Mouse (Mus musculus): ENCODE measurements around the gene Mex3d.

Gene Mex3d

DNA sequence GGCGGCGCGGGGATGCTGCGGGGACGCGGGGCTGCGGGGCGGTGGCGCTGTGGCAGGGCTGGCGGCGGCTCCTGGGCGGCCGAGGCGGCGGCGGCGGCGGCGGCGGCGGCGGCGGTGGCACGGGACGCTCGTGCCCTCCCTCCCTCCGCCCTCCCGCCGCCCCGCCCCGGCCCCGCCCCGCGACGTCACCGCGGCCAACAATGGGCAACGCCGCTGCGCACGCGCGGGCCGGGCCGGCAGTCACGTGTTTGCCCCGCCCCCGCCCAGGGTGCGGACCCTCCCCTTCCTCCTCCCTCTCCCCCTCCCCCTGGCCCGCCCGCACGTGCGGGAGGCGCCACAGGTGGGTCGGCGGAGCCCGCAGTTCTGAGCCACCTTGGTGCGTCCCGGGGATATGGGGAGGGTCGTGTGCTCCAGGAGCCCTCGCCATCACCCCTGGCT lies at the start of gene Mex3d:
Gene Mex3d (minus strand): TSS at position 138 of the 438 bp plus-strand sequence.
- peak; percentile 84 for DNase-seq

- DNase-seq, result peak; percentile 39
Measured at GRCm38 (mm10) chr10:80436276-80436675, 48.8 kb upstream of the Mex3d start.

DNA sequence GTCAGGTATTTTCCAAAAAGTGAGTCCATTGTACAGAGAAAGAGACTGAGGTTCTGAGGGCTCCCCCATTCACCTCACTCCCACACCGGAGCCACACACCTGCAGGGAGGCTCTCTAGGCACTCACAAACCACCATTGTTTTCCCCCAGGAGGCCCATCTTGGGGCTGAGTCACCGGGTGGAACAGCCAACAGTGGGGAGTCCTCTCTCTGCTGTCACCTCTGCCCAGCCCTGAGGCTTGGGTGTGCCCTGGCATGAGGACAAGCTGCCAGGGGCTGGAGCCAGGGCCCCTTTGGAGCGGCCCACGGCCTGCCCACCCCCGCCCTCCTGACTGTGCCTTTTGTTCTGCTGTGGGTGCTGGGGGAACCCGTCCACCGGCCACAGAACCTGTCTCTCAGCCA lies 48.3 kb upstream of the Mex3d start:
- no peak for DNase-seq

- DNase-seq, result no peak
Measured at GRCm38 (mm10) chr10:80434823-80435222, 47.4 kb upstream of the Mex3d start.

DNA sequence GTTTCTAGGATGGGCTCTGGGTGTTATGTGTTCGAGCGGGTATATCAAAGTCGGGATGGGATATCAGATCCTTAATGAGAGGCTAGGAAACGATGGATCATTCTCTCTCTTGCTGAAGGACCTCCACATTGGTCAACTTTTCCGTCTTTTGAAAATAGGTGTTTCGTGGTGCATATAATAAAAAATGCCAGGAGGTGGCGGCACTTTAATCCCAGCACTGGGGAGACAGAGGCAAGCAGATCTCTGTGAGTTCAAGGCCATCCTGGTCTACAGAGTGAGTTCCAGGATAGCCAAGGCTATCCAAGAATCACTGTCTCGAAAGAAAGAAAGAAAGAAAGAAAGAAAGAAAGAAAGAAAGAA lies 46.8 kb upstream of the Mex3d start:
- DNase-seq, result no peak

- DNase-seq, result peak; percentile 94
Measured at GRCm38 (mm10) chr10:80433513-80434232, 46.2 kb upstream of the Mex3d start, which contains the start of gene Tcf3. Gene Tcf3 (minus strand): TSS chr10:80433647.

DNA sequence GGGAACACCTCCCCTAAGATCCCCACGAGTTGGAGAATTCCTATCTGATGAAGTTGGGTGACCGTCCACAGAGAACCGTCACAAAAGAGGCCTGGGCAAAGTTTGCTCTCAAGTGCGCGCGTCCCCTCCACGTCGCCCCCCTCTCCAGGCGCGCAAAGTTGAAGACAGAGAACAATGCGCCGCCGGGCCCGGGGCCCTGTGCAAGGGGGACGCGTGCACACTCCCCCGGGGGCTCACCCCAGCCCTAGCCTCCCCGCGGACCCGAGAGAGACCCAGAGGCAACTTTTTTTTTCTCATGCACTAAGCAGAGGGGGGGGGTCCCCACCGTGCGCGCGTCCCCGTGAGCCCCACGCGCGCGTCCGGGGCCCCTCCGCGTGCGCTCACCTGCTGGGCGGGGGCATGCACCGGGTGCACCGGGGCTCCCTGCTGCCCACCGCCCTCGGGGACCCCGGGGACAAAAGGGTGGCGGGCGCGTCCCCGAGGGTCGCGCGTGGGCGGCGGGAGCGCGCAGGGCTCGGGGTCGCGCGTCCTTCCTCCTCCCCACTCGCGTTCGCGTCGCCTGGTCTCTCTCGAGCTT lies 45.6 kb upstream of the Mex3d start:
- no peak for DNase-seq

DNA sequence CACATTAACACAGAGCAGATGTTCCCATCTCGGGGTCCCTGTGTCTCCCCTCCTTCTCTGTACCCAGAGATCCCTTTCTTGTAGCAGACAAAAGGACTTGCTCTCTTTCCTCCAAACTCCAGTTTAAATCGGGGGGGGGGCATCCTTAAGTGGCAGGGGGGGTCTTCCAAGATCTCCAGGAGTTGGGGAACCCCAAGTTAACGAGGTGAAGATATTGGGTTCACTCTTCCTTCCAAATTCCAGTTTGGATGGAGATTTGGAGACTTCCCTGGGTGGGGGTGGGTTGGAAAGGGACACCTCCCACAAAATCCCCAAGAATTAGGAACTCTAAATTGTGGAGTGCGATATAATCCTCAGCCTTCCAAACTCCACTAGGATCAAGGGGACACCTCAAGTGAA lies 44.9 kb upstream of the Mex3d start:
- DNase-seq, result no peak

GRCm38 (mm10) chr10:80431570-80432386 lies 44.3 kb upstream of the Mex3d start:
- peak; percentile 27 for DNase-seq

DNA sequence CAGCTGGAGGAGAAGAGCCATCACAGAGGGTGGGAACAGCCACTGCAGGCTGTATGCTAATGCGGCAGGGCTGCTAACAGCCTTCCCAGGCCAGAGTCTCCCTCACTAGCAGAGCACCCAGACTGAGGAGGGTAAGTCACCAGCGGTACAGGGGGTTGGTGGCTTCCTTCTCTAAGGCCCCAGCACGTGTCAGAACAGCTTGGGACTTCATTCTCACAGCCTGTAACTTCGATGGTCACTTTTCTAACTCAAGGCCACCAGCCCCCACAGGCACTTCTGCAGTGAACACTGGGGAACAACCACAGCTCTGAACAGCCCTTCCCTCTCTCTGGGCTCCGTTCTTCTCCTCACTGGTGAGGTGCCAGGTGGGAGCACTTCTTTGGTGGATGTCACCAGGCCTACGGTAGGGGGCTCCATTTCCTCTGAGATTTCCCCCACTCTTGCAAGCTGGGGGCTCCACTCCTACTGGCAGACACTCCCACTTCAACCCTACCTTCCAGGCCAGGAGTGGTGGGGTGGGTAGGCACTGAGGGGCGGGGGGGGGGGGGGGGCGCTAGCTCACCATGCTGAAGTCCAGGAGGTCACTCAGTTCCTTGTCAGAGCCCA lies 43.0 kb upstream of the Mex3d start:
- peak; percentile 23 for DNase-seq

DNA sequence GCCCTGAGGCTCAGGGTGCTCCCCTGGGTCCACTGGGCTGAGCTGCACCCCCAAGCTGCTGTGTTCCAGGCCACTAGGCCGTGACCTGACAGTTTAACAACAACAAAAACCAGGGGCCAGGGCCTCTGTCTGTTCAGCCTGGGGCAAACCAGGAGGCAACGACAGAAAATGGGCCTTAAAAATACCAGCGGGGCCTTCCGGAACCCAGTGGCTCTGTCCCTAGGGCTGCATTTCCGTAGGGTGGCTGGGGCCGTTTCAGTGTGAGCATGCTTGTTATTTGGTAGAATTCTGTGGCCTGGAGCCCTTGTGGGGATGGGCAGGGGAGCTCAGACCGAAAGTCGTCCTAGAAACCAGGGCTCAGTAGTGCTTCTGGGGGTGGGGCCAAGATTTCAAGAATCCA lies 42.3 kb upstream of the Mex3d start:
- no peak for DNase-seq

DNA sequence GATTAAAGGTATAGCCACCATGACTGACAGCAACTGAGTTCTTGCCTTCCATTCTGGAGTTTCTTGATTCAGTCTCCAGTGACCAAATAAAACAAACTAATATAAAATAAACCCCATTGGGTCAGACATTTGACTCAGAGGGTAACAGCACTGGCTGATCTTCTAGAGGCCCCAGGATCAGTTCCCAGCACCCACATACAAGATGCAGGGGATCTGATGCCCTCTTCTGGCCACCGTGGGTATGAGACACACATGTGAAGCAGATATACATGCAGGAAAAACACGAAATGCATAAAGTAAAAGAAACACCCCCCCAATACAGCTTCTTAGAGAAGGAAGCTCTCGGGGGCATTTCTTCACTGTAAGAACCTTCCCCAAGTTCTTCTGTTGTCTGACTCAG lies 37.6 kb upstream of the Mex3d start:
- DNase-seq, result no peak

GRCm38 (mm10) chr10:80423562-80423961 lies 36.1 kb upstream of the Mex3d start:
- DNase-seq, result no peak

DNA sequence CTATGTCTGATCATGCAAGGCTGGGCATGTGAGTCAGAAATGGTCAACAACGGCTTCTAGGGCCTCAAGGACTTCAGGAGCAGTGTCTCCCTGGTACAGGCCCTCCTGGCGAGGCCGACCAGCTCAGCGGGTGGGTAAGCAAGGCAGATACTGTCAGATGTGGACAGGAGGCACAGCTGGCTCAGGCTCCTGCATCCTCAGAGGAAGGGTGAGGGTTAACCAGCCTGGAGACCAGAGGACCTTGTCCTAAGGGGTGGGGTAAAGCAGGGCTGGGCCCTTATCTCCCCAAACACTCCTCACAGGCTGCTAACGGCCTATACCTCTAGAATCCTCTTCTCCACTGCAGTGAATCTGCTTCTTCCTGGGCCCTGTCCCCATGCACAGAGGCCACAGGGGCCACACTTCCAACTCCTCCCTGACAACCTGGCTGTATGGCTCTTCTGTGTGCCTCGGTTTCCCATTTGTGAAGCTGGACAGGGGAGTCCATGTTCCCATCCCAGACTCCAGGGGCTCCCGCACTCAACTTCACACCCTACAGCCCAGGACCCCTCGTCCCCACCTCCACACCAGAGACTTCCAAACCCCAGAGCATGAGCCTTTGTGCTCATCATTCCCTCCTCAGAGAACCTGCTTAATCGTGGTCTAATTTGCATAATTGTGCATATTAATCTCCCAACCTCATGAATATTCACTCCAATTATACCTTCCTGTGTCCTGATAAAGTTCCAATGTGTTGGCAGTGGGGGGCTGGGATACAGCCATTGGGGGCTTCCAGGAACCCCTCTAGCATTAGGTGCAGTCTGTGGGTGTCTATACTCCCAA lies 34.4 kb upstream of the Mex3d start:
- DNase-seq, result no peak

DNA sequence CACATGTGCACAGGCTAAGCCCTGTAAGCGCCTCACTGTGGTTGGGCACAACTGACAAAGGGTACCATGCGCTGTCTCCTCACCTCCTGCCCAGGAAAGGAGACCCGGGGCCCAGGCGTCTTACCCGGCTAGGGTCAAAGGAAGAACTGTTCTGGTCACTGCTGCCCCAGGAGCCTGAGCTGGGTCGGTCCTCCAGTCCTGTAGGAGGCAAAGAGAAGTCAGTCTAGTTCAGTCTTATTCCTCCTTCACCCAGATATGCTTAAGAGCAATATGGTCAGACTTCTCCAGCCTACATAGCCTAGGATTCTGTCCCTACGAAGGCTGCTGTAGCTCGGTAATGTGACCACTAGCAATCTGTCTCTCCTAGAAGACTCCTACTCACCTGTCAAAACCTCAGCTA lies 33.7 kb upstream of the Mex3d start:
- no peak for DNase-seq

DNA sequence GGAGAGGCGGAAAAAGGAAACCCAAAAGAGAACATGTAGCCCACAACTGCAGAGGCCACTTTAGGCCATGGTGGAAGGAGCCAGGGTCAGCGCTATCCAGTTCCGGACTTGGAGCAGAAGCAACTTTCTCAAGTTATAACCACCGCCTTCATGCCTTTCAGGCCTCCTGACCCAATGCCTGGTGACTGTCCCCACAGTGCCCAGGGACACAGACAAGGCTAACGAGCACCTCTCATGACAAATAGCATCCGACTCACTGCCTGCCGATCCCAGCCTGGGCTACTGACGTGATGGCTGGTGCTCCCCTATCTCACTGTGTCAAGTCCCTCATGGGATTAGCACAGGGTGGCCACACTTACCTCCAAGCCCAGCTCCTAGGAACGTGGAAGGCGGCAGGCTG lies 33.3 kb upstream of the Mex3d start:
- no peak for DNase-seq

DNA sequence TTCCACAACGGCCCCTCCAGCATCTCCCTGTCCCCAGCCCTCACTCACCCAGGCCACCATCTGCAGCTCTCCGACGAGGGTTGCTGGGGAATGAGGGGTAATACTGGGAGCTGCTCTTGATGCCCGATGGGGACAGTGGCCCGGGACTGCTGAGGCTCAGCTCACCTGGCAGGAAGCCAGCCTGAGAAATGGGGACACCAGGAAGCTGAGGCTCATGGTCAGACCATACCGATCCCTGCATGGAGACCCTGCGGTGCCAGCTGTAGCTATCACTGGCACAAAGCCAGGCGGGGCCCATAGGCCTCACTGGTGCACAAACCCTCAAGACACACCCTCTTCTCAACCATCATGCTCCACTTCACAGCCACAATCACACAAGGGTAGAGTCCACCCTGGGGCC lies 32.0 kb upstream of the Mex3d start:
- DNase-seq, result peak; percentile 62

- DNase-seq, result peak; percentile 81
Measured at GRCm38 (mm10) chr10:80418311-80418710, 30.9 kb upstream of the Mex3d start.

GRCm38 (mm10) chr10:80417841-80418240 lies 30.4 kb upstream of the Mex3d start:
- no peak for DNase-seq

DNA sequence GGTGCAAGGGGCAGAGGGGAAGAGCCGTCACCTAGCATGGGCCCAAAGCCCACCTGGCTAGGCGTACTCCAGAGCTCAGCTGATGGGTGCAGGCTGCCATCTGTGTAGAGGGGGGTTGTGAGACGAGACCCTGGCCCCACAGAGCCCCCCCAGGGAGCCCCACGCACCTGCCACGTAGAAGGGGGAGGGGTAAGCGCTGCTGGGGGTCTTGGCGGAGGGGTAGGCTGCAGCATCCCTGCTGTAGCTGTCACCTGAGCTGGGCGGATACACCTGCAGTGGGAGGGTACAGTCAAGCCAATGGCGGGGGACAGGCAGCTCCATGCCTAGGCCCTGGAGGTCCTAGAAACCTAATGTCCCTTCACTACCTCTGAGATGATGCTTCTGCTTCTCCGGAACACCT lies 29.9 kb upstream of the Mex3d start:
- DNase-seq, result no peak

DNA sequence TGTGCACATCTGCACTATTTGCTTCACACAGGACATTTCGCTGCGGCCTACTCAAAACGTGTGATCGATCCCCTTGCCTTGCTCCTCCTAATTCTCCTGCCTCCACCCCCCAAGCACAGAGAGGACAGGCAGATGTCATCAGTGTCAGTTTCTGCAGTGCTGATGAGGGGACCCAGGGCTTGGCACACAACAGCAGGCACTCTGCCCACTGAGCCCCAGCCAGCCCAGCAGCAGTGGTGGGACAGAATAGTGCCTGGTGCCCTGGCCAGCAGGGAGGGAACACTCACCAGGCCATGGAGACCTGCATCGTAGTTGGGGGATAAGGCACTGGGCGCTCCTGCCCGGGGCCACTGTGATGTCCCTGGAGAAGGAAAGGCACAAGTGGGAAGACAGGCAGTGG lies 28.1 kb upstream of the Mex3d start:
- no peak for DNase-seq
